Mouse (Mus musculus): Measurements from ENCODE around the gene Gbp2b. TPM values are rescaled to one million over a fixed set of nuclear protein-coding genes. Genes with fewer than 3 reads are reported as not detected.

Gene Gbp2b
- polyA plus RNA-seq, 1 experiment from 2014 or later: not detected

DNA sequence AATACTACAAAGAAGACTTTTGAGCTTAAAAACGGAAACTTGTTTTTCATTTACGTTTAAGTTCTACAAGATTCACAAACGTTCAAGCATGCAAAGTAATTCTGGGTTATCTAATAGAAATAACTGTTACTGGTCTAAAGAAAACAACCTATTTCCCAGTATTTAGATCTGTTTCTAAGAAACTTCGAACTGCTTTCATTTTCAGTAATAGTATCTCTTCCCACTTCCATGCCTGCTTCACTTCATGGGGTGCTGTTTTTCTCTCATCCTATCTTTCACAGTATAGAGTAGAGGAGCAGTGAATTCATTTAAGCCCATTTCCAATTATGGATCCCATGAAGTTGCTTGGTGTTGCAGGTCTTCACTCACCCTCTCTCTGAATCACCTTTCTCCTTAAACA, 16.3 kb upstream of the Gbp2b start:
- Histone ChIP-seq H3K9me3 (no peaks in the 10 kb centered on the region), H3K27ac (no peak overlapping the region), H3K9ac (no peak overlapping the region), H3K36me3 (no peaks in the 10 kb centered on the region), H3K27me3 (no peaks in the 10 kb centered on the region), H3K4me1 (no peaks in the 10 kb centered on the region), H3K4me3 (no peak overlapping the region), H3K4me2 (replicated peaks) (no peak overlapping the region)
- no peak for ATAC-seq (ENCODE audit: low FRiP score, low read depth)
- 80% methylated on average over 4 of the region's 4 CpGs for WGBS

DNA sequence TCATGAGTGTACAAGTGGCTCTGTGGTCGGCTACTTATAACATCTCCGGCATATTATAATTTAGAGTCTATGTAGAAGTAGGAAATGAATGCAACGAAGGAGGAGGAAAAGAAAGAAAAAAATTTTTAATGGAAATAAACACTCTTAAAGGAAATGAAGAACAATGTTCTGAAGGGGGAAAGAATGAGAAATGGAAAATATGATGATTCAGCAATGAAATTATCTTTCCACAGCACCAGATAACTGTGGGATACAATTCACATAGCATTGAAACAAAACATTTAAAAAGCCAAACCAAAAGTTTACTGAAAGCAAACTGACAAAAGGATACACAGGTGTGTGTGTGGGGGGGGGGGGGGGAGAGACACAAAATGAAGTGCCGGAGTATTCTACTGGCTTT, 11.6 kb upstream of the Gbp2b start:
- H3K9ac ChIP-seq: no peak overlapping the region
- WGBS: 94% methylated on average over 4 of the region's 4 CpGs
- no peaks in the 10 kb centered on the region for H3K9me3 ChIP-seq
- no peak overlapping the region for H3K27ac ChIP-seq
- H3K4me1 ChIP-seq: no peaks in the 10 kb centered on the region
- H3K4me3 ChIP-seq: no peak overlapping the region
- H3K4me2 ChIP-seq (replicated peaks): no peak overlapping the region
- no peaks in the 10 kb centered on the region for H3K36me3 ChIP-seq
- no peaks in the 10 kb centered on the region for H3K27me3 ChIP-seq
- ATAC-seq (ENCODE audit: low FRiP score, low read depth): no peak

- Histone ChIP-seq H3K9me3 (no peaks in the 10 kb centered on the region), H3K4me2 (replicated peaks) (no peak overlapping the region), H3K4me1 (no peaks in the 10 kb centered on the region), H3K4me3 (no peak overlapping the region), H3K27ac (no peak overlapping the region), H3K27me3 (no peaks in the 10 kb centered on the region), H3K9ac (no peak overlapping the region), H3K36me3 (no peaks in the 10 kb centered on the region)
- no peak for ATAC-seq (ENCODE audit: low FRiP score, low read depth)
These were observed 7.3 kb upstream of the Gbp2b start for GRCm38 (mm10) chr3:142587386-142587785.

GRCm38 (mm10) chr3:142588888-142589287, 5.8 kb upstream of the Gbp2b start:
- WGBS: 72% methylated on average over 2 of the region's 2 CpGs
- no peak overlapping the region for H3K4me2 ChIP-seq (replicated peaks)
- no peaks in the 10 kb centered on the region for H3K27me3 ChIP-seq
- no peak overlapping the region for H3K4me3 ChIP-seq
- no peaks in the 10 kb centered on the region for H3K9me3 ChIP-seq
- H3K9ac ChIP-seq: no peak overlapping the region
- H3K36me3 ChIP-seq: no peaks in the 10 kb centered on the region
- H3K4me1 ChIP-seq: no peaks in the 10 kb centered on the region
- ATAC-seq (ENCODE audit: low FRiP score, low read depth): no peak
- no peak overlapping the region for H3K27ac ChIP-seq

GRCm38 (mm10) chr3:142590431-142591067, 4.1 kb upstream of the Gbp2b start:
- no peak overlapping the region for H3K27ac ChIP-seq
- no peak overlapping the region for H3K4me3 ChIP-seq
- no peaks in the 10 kb centered on the region for H3K27me3 ChIP-seq
- H3K4me1 ChIP-seq: no peaks in the 10 kb centered on the region
- 85% methylated on average over 4 of the region's 4 CpGs for WGBS
- H3K9me3 ChIP-seq: no peaks in the 10 kb centered on the region
- H3K4me2 ChIP-seq (replicated peaks): no peak overlapping the region
- no peak for ATAC-seq (ENCODE audit: low FRiP score, low read depth)
- no peaks in the 10 kb centered on the region for H3K36me3 ChIP-seq
- no peak overlapping the region for H3K9ac ChIP-seq

DNA sequence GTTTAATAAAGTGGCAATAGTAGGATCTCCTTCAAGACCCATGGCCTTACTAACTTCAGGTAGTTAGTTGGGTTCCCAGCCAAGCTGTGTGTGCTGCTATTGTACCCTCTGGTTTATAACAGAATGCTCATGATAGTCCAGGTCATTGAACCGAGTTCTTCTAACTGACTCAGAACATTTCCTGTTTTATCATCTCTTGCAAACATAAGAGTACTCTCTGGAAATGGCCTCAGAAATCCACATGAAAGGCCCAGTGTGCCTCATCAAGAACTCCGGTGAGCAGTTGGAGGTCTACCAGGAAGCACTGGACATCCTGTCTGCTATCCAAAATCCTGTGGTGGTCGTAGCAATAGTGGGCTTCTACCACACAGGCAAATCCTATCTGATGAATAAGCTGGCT, 3.3 kb downstream of the Gbp2b start:
- H3K9ac ChIP-seq: no peak overlapping the region
- no peak for ATAC-seq (ENCODE audit: low FRiP score, low read depth)
- no peaks in the 10 kb centered on the region for H3K27me3 ChIP-seq
- WGBS: 81% methylated on average over 3 of the region's 3 CpGs
- H3K4me1 ChIP-seq: no peaks in the 10 kb centered on the region
- H3K27ac ChIP-seq: no peak overlapping the region
- no peaks in the 10 kb centered on the region for H3K9me3 ChIP-seq
- no peaks in the 10 kb centered on the region for H3K36me3 ChIP-seq
- no peak overlapping the region for H3K4me3 ChIP-seq
- H3K4me2 ChIP-seq (replicated peaks): no peak overlapping the region

- H3K4me3 ChIP-seq: no peak overlapping the region
- H3K27me3 ChIP-seq: no peaks in the 10 kb centered on the region
- no peaks in the 10 kb centered on the region for H3K36me3 ChIP-seq
- no peaks in the 10 kb centered on the region for H3K9me3 ChIP-seq
- H3K4me2 ChIP-seq (replicated peaks): no peak overlapping the region
- no peak overlapping the region for H3K27ac ChIP-seq
- no peaks in the 10 kb centered on the region for H3K4me1 ChIP-seq
- no peak overlapping the region for H3K9ac ChIP-seq
- ATAC-seq (ENCODE audit: low FRiP score, low read depth): no peak
These were observed 7.0 kb downstream of the Gbp2b start for GRCm38 (mm10) chr3:142601675-142602074.

GRCm38 (mm10) chr3:142618658-142619057, 24.0 kb downstream of the Gbp2b start:
- H3K4me2 ChIP-seq (replicated peaks): no peak overlapping the region
- H3K4me1 ChIP-seq: no peaks in the 10 kb centered on the region
- H3K36me3 ChIP-seq: no peaks in the 10 kb centered on the region
- no peak for ATAC-seq (ENCODE audit: low FRiP score, low read depth)
- H3K27me3 ChIP-seq: no peaks in the 10 kb centered on the region
- H3K9ac ChIP-seq: no peak overlapping the region
- no peak overlapping the region for H3K27ac ChIP-seq
- H3K4me3 ChIP-seq: no peak overlapping the region
- 83% methylated on average over 3 of the region's 3 CpGs for WGBS
- no peaks in the 10 kb centered on the region for H3K9me3 ChIP-seq

- ATAC-seq (ENCODE audit: low FRiP score, low read depth): no peak
- Histone ChIP-seq H3K9me3 (no peaks in the 10 kb centered on the region), H3K36me3 (no peaks in the 10 kb centered on the region), H3K4me3 (no peak overlapping the region), H3K4me1 (no peaks in the 10 kb centered on the region), H3K9ac (no peak overlapping the region), H3K27ac (no peak overlapping the region), H3K4me2 (replicated peaks) (no peak overlapping the region), H3K27me3 (no peaks in the 10 kb centered on the region)
- WGBS: 36% methylated on average over 1 of the region's 1 CpGs
These were observed 25.0 kb downstream of the Gbp2b start for GRCm38 (mm10) chr3:142619606-142620005.

DNA sequence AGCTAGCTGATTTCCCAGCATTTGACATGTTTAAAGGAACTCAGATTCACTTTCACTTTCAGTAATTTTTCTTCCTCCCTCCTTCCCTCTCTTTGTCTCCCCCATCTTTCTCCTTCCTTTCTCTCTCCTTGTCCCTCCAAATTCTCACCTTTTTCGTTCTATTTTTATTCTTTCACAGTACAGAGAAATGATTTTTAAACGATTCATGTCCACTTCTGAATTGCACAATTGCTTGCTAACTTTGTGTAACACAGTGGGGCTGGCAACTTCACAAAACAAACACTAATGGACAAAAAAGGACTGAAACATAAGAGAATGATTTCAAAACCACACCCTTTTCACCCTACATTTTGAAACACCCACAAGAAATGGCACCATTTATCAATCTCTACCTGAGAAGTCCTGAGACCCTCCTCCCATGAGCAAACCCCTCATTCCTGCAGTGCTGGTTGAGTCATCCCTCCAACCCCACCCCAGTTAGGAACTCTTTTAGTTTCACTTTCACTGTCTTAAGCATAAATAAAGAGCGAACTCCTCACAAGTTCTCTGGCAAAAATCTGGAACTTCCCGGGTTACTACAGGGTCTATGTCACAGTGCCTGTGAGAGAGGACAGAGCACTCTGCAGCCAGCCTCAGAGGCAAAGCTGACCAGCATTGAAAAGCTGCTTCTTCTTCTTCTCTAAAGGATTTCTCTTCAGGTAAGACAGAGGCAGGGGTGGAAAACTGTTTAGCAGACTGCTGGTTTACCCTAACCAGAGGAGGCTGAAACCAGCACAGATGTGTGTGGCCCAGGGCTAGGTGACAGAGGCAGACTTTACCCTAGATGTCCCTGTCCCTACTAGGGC, 25.7 kb downstream of the Gbp2b start, which contains the start of gene Gbp2:
Gene Gbp2, plus strand, starts transcription at position 492 of the 845 bp plus-strand sequence.
- ATAC-seq (ENCODE audit: low FRiP score, low read depth): no peak
- Histone ChIP-seq H3K4me2 (replicated peaks) (peak within 1 kb of the TSS; percentile 39), H3K9ac (no peak within 1 kb of the TSS), H3K27ac (peak within 1 kb of the TSS; percentile 15; the same call in 1 of the 2 replicates), H3K9me3 (no peaks in the 10 kb centered on the region), H3K4me1 (no peaks in the 10 kb centered on the region), H3K36me3 (no peaks in the 10 kb centered on the region), H3K27me3 (no peaks in the 10 kb centered on the region), H3K4me3 (peak within 1 kb of the TSS; percentile 10; the same call in 1 of the 2 replicates)
- 64% methylated on average over 4 of the region's 4 CpGs for WGBS

- no peaks in the 10 kb centered on the region for H3K36me3 ChIP-seq
- no peaks in the 10 kb centered on the region for H3K27me3 ChIP-seq
- no peak overlapping the region for H3K4me3 ChIP-seq
- H3K27ac ChIP-seq: no peak overlapping the region
- H3K4me1 ChIP-seq: no peaks in the 10 kb centered on the region
- H3K4me2 ChIP-seq (replicated peaks): peak overlapping the region; percentile 39; the same call in 1 of the 2 replicates
- H3K9ac ChIP-seq: no peak overlapping the region
- WGBS: 51% methylated on average over 3 of the region's 3 CpGs
- no peaks in the 10 kb centered on the region for H3K9me3 ChIP-seq
- no peak for ATAC-seq (ENCODE audit: low FRiP score, low read depth)
These were observed 26.4 kb downstream of the Gbp2b start for GRCm38 (mm10) chr3:142620956-142621562.

- no peaks in the 10 kb centered on the region for H3K36me3 ChIP-seq
- H3K9me3 ChIP-seq: no peaks in the 10 kb centered on the region
- 73% methylated on average over 8 of the region's 8 CpGs for WGBS
- no peaks in the 10 kb centered on the region for H3K4me1 ChIP-seq
- no peaks in the 10 kb centered on the region for H3K27me3 ChIP-seq
- H3K4me3 ChIP-seq: no peak overlapping the region
- no peak overlapping the region for H3K4me2 ChIP-seq (replicated peaks)
- H3K27ac ChIP-seq: no peak overlapping the region
- no peak for ATAC-seq (ENCODE audit: low FRiP score, low read depth)
- no peak overlapping the region for H3K9ac ChIP-seq
These were observed 35.7 kb downstream of the Gbp2b start for GRCm38 (mm10) chr3:142630385-142630784.
